Mouse (Mus musculus) megakaryocyte, adult 5-6 weeks (primary cell): ENCODE measurements around the gene Farp1. TPM values are rescaled to one million over a fixed set of nuclear protein-coding genes. Genes with fewer than 3 reads are reported as not detected.

Experiments
- ATAC-seq: 2 replicates; pipeline ENCODE4 v1.8.0; 2016; ENCODE audit warnings: mild to moderate bottlenecking, inconsistent platforms; ENCODE audit not compliant: poor library complexity, severe bottlenecking
- total RNA-seq, 2 experiments: library from RNA; stranded (forward) in 1 of 2; stranded (reverse) in 1 of 2; fragments of 153-499, 151-499 nt in 1 of 2; fragments of 221-1000, 200-1000 nt in 1 of 2; gene quantifications; 2 replicates each; pipeline versions ENCODE4 v1.2.3 to v1.2.4; 2015 to 2017

The Farp1 gene
- total RNA-seq, 2 experiments from 2014 or later: 0.33 to 0.37 TPM

DNA sequence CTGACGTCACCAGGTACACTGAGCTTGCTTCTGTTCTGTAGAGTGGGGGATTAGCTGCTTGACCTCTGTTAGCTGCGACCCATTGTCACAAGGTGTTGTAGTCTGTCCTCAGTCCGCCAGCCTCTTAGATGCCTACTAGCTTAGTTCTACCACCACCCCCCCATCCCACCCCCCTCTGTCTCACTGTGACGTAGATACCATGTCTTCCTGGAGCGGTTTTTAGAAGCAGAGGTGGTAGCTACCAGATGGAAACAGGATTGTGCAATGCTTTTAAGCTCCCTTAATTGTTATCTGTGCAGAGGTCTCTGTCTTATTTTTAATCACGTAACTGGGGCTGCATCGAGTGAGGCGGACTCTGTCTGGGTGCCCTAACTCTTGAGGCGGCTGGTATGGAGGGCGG is 219.9 kb downstream of the Farp1 start:
- ATAC-seq: peak; percentile 2; the same call in 1 of the 2 replicates

DNA sequence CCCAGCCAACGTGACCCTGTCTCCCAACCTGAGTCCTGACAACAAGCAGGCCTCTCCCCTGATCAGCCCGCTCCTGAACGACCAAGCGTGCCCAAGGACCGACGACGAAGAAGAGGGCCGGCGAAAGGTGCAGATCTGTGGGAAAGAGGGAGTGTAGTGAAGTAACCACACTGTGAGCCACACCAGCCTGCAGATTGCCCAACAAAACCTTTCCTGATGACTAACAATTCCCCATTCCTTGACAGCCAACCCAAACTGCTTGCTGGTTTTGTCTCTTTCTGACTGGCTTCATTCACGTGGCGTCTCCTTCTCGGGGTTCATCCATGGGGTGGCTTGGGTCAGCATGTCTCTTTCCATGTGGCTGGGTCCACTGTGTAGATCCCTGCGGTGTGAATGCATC is 220.5 kb downstream of the Farp1 start:
- ATAC-seq: peak; percentile 27

GRCm38 (mm10) chr14:121256896-121257295 is 221.9 kb downstream of the Farp1 start:
- no peak for ATAC-seq

DNA sequence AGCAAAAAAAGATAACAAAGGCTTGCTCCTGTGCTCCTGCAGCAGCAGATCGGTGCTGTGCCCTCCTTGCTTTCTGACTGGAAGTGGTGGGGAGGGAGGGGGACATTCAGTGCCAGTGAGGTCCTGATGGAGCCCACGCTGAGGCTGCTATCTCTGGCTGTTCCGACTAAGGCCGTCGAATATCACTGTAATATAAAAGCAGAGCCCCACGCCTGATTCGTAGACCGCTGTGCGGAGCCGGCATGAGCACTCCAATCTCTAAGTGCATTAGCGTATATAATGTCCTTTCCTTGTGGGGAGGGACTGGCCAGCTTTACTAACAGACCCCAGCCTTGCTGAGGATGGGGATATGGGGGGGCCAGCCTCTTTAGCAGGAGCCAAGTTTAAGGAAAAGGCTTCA is 224.3 kb downstream of the Farp1 start:
- ATAC-seq: no peak

- ATAC-seq: peak; percentile 36; the same call in 1 of the 2 replicates
Measured at GRCm38 (mm10) chr14:121259789-121260188, 224.8 kb downstream of the Farp1 start.

DNA sequence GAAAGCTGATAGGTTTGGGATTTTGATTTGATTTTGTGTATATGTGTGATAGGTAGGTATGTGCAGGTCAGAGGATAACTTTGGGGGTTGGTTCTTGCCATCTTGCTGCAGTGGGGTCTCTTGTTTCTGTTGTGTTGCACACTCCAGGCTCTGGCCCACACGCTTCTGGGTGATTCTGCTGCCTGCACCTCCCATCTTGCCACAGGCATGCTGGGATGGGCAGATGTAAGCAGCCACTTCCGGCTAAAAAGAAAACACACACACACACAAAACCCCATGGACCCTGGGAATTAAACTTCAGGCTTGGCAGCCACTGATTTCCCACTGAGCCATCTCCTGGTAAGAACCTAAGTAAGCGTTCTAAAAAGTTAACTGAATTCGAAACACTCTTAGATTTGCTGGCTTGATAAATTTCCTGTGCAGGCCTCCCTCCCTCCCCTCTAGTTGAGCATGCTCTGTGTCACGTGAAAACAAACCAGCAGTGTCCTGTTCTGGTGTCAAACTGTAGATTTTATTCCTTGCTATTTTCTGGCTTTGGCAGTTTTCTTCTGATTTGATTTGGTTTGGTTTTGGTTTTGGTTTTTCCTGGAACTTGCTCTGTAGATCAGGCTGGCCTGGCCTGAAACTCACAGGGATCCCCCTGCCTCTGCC is 226.4 kb downstream of the Farp1 start:
- no peak for ATAC-seq

DNA sequence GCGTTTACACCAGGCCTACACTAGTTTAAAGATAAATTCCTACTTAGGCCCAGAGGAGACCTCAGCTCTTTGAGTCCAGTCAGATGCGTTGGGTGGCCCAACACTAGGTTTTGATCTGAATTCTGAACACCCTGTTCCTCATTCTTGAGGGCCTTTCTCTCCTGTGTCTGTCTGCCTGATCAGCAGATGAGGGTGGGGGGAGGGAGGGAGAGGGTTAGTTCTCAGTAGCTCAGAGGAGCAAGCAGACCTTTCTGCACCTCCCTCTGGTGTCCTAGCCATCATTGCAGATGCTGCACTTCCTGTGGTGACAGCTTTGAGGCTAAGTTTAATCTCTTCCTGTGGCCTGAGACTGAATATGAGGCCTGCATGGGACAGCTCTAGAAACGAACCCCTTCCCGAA is 227.6 kb downstream of the Farp1 start:
- peak; percentile 69 for ATAC-seq

DNA sequence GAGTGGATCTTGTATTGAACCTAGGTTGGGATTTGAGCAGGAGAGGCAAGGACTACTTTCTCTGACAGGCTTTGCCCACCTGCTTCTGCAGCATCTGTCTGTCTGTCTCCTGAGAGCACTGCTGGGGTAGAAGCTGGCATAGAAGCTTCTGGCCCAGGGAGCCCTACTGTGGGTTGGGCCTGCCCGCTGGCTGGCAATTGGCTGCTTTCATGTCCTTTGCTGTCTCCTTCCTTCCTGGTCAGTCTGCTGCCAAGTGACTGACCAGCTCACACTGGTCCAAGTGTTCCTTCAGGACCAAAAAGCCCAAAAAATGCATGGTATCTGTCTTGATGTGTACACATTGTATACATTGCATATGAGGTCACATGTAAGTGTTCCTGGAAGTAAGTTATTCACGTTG is 228.9 kb downstream of the Farp1 start:
- no peak for ATAC-seq

GRCm38 (mm10) chr14:121264453-121264852 is 229.5 kb downstream of the Farp1 start:
- ATAC-seq: no peak

DNA sequence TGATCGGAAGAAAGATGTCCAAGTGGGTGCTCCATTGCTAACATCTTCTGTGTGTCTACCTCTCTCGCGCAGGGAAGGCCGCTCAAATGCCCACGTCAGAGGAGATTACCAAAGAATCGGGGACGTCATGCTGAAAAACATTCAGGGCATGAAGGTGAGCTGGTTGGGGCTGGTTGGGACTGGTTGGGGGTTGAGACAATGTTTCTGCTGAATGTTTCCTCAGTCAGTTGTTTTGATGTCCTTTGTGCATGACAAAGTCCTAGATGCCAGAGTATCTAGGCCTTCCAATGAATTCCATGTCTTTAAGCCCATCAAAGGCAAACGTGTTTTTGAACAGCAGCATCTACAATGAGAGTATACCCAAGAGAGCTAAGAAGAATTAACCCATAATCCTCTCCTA is 232.8 kb downstream of the Farp1 start:
- ATAC-seq: no peak

GRCm38 (mm10) chr14:121270490-121270889 is 235.5 kb downstream of the Farp1 start:
- ATAC-seq: 0 out of 2 replicates have a peak, but pooled peaks have one; percentile 25

- ATAC-seq: no peak
Measured at GRCm38 (mm10) chr14:121274985-121275384, 240.0 kb downstream of the Farp1 start.

DNA sequence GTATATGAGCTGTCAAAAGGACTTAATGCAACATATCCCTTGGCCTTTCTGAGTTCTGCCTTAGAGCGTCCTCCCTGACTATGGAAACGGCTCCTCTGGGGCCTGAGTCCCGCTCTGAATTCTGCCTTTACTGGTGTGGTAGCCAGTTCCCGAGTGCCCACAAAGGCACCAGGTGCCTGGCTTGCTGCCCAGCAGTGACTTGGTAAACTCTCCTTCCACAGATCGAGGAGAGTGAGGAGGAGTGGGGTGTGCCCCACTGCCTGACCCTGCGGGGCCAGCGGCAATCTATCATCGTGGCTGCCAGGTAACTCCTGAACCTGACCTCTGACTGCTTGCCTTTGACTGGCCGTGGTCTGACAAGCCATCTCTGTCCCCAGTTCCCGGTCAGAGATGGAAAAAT is 241.0 kb downstream of the Farp1 start:
- no peak for ATAC-seq

GRCm38 (mm10) chr14:121279106-121279505 is 244.1 kb downstream of the Farp1 start:
- peak; percentile 82 for ATAC-seq

GRCm38 (mm10) chr14:121280601-121281335 is 245.8 kb downstream of the Farp1 start:
- ATAC-seq: 0 out of 2 replicates have a peak, but pooled peaks have one; percentile 20

- no peak for ATAC-seq
Measured at GRCm38 (mm10) chr14:121281336-121281710, 246.3 kb downstream of the Farp1 start.

DNA sequence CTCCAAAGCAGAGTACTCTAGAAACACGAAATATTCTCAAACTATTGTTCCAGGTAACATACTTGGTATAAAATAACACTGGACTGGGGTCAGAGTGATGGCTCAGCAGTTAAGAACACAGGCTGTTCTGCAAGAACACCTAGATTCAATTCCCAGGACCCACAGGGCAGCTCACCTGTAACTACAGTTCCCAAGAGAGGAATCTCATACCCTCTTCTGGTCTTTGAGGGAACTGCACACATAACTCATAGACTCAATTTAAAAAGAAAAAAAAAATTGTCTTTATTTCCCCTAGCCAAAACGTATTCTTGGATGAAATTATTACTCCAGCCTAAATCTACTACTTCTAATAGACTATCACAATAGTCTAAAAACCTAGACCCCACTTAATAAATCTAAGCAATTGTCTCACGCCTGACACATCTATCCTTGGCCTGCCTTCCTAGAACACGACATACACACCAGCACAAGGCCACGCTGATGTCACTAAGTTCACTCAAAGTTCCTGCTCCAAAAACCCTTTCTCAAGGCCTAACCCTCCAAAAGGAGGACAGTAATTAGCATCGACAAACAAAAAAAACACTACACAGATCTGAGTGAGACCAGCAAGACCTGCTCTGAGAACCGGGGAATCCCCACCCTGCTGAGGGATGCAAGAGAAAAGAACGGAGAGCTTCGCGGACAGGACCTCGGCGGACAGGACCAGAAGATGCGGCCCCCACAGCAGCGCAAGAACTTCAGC is 250.6 kb downstream of the Farp1 start:
- ATAC-seq: no peak

- no peak for ATAC-seq
Measured at GRCm38 (mm10) chr14:121291881-121292280, 256.9 kb downstream of the Farp1 start.

DNA sequence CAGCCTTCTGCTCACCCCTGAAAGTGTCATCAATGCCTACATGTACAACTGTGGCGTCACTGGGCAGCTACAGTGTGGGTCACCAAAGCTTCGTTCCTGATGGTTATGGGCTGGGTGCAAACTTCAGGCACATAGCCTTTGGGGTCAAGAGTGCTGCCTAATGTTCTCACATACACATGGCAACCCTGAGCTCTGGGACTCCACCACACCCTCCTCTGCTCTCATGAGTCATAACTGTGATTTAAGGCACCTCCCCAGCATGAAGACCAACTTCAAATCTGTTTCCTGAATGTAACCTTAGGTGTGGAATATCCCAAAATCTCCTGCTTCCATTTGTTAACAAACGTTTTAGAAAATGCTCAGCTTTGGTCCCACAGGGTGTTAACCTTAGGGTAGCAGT is 257.4 kb downstream of the Farp1 start:
- ATAC-seq: no peak

GRCm38 (mm10) chr14:121294484-121294883 is 259.5 kb downstream of the Farp1 start:
- no peak for ATAC-seq

DNA sequence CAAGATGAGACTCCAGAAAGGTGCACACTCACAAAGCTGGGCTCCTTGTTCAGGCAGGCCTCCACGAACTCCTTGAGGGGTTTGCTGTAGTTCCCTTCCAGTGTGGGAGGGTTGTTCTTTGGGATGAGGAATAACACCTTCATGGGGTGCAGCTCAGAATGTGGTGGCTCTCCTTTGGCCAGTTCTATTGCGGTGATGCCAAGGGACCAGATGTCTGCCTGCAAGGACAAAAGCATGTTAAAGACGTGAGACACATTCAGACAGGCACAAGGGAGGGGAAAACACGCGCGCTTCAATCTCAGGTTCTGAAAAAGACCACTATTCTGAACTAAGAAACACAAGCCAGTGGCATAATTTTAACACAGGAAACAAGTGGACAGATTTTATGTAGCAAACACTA is 262.1 kb downstream of the Farp1 start:
- no peak for ATAC-seq

DNA sequence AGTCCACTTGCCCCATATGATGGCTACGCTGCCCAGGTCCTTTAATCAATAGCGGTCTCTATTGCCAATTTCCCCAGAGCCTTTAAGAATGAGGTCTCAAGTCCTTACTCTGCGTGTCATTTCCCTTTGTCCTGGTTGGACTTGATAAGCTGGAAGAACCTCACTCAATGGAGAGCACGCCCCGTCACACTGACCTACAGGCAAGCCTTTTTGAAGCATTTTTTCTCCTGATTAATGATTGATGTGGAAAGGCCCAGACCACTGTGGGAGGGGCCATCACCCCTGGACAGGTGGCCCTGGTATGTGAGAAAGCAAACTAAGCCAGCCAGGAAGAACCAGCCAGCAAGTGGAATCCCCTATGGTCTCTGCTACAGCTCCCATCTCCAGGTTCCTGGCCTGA is 263.5 kb downstream of the Farp1 start:
- ATAC-seq: no peak
